ENCODE assay signal across 17 mouse cellular contexts in the genomic region with DNA sequence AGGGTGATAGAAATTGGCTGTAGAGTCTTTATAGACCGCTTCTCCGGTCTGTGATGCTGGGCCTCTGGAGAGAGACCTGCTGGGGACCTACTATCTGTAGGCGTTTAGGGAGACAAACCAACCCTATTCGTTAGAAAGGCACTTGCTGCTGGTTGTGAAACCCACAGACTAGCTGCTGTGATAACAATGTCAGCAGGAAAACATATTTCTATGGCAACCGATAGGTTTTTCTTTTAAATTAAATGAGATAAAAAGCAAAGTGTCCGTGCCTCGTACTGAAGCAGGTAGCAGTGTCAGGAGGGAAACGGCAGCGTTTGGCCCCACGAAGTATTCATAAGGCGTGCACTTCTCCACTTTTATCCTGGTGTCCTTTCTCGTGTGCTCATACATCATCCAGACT.
DNase-seq lines count a peak whose midpoint lies in the region; ATAC-seq and TF ChIP-seq lines count a peak whose summit lies in the region.
"Had no signal": no experiment of that assay in that cellular context is flagged by ENCODE, and none has a peak within 500 bp of the region (broad histone marks: within the 10 kb centered on the region; RNA-seq: fewer than 3 reads in every experiment).

No protein-coding gene starts in this region.

- 72% methylated on average over 12 of the region's 12 CpGs for WGBS in midbrain, embryonic 13.5 days
- WGBS in midbrain, embryonic 10.5 days = 87% methylated on average over 12 of the region's 12 CpGs
- WGBS in hindbrain, postnatal 0 days = 49% methylated on average over 12 of the region's 12 CpGs

- H3K27me3 ChIP-seq in midbrain, embryonic 13.5 days = no peaks in the 10 kb centered on the region
- H3K27me3 ChIP-seq in midbrain, embryonic 10.5 days (ENCODE audit: low read depth, poor library complexity, severe bottlenecking) = no peaks in the 10 kb centered on the region
- H3K27me3 ChIP-seq in hindbrain, postnatal 0 days (ENCODE audit: insufficient read depth, low read length) = no peaks in the 10 kb centered on the region
- H3K27me3 ChIP-seq: embryonic facial prominence, embryonic 12.5 days; heart, embryonic 13.5 days; megakaryocyte, embryonic 14.5 days; stomach, embryonic 15.5 days had no signal

- peak overlapping the region; percentile 6; the same call in 1 of the 2 replicates for H3K4me2 ChIP-seq in midbrain, embryonic 13.5 days (replicated peaks)
- no peak overlapping the region for H3K4me2 ChIP-seq in hindbrain, postnatal 0 days (ENCODE audit: low read depth, low read length)
- H3K4me2 ChIP-seq: embryonic facial prominence, embryonic 12.5 days; heart, embryonic 13.5 days; stomach, embryonic 15.5 days had no signal

- peak; percentile 22; the same call in 1 of the 2 replicates for ATAC-seq in frontal cortex, adult (ENCODE audit: low TSS enrichment)
- no peak for ATAC-seq in midbrain, embryonic 13.5 days
- no peak for ATAC-seq in hindbrain, postnatal 0 days
- ATAC-seq in inflammation-experienced regulatory T-cells, adult 6 months = no peak
- ATAC-seq: lung, postnatal 0 days had no signal

- DNase-seq in frontal cortex, postnatal 36 days (ENCODE audit: low spot score in 2 of 2) = no peak
- DNase-seq in midbrain, embryonic 10.5 days (ENCODE audit: low spot score) = no peak
- DNase-seq in hindbrain, postnatal 0 days (ENCODE audit: low spot score) = peak; percentile 21
- no peak for DNase-seq in cerebellum, postnatal 4 days (ENCODE audit: low spot score in 2 of 2)
- no peak for DNase-seq in right cerebral cortex, postnatal 36 days (ENCODE audit: low spot score in 2 of 2)
- DNase-seq: kidney, adult 2 months; kidney, postnatal 36 days; thymus, postnatal 25 days had no signal

- peak overlapping the region; percentile 46; the same call in 1 of the 2 replicates for H3K9ac ChIP-seq in midbrain, embryonic 13.5 days (replicated peaks)
- 0 out of 2 replicates have a peak overlapping the region, but pooled peaks have one; percentile 1 for H3K9ac ChIP-seq in hindbrain, postnatal 0 days (replicated peaks; ENCODE audit: low read length)
- H3K9ac ChIP-seq: embryonic facial prominence, embryonic 12.5 days; heart, embryonic 13.5 days; liver, embryonic 14.5 days; stomach, embryonic 15.5 days had no signal

- no peak overlapping the region for H3K4me3 ChIP-seq in midbrain, embryonic 13.5 days (replicated peaks)
- H3K4me3 ChIP-seq in midbrain, embryonic 10.5 days = no peak overlapping the region
- H3K4me3 ChIP-seq in hindbrain, postnatal 0 days (ENCODE audit: low read length) = no peak overlapping the region
- H3K4me3 ChIP-seq: embryonic facial prominence, embryonic 12.5 days; heart, embryonic 13.5 days; megakaryocyte, embryonic 14.5 days; stomach, embryonic 15.5 days had no signal

- no peak for TF ChIP-seq CTCF in hindbrain, postnatal 0 days (IDR thresholded peaks at IDR 0.05; ENCODE audit: low read depth)

- H3K36me3 ChIP-seq in midbrain, embryonic 13.5 days = no peaks in the 10 kb centered on the region
- no peaks in the 10 kb centered on the region for H3K36me3 ChIP-seq in midbrain, embryonic 10.5 days
- H3K36me3 ChIP-seq in hindbrain, postnatal 0 days (ENCODE audit: insufficient read depth, low read length) = no peaks in the 10 kb centered on the region
- H3K36me3 ChIP-seq: embryonic facial prominence, embryonic 12.5 days; heart, embryonic 13.5 days; stomach, embryonic 15.5 days had no signal

- peak overlapping the region; percentile 87 for H3K27ac ChIP-seq in midbrain, embryonic 13.5 days
- no peak overlapping the region for H3K27ac ChIP-seq in midbrain, embryonic 10.5 days (replicated peaks)
- peak overlapping the region; percentile 78 for H3K27ac ChIP-seq in hindbrain, postnatal 0 days
- H3K27ac ChIP-seq: embryonic facial prominence, embryonic 12.5 days; heart, embryonic 13.5 days; liver, embryonic 14.5 days; stomach, embryonic 15.5 days had no signal

- H3K4me1 ChIP-seq in midbrain, embryonic 13.5 days (replicated peaks) = peaks cover 40% of the 10 kb centered on the region
- H3K4me1 ChIP-seq in midbrain, embryonic 10.5 days = 0 out of 2 replicates have a peak, but pooled peaks cover 3% of the 10 kb centered on the region
- H3K4me1 ChIP-seq in hindbrain, postnatal 0 days (ENCODE audit: insufficient read depth, low read length) = peaks cover 6% of the 10 kb centered on the region; the same call in 1 of the 2 replicates
- H3K4me1 ChIP-seq: embryonic facial prominence, embryonic 12.5 days; megakaryocyte, embryonic 14.5 days; stomach, embryonic 15.5 days had no signal

- H3K9me3 ChIP-seq in midbrain, embryonic 13.5 days = no peaks in the 10 kb centered on the region
- no peaks in the 10 kb centered on the region for H3K9me3 ChIP-seq in midbrain, embryonic 10.5 days (replicated peaks)
- H3K9me3 ChIP-seq in hindbrain, postnatal 0 days (ENCODE audit: low read length) = no peaks in the 10 kb centered on the region
- H3K9me3 ChIP-seq: embryonic facial prominence, embryonic 12.5 days; heart, embryonic 13.5 days; stomach, embryonic 15.5 days had no signal
